25 mouse cellular contexts compared by ENCODE assay signal in the genomic region with DNA sequence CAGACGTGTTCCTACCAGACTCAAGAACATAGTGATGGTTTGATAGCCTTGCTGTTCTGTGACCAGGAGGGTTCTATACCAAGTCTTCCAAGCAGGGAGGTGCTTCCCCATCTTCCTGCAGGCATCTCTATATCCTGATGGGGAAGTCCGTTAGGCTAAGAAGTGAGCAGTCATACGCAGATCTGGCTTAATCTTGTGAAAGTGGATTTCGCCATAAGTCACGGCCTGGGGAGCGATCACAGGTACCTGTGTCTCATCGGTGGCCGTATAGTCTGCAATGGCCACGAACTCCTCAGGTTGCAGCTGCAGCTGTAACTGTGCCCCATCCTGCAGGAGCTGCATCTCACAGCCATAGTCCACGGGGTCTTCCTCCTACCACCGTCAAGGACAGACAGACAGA. TPM values are rescaled to one million over a fixed set of nuclear protein-coding genes. Genes with fewer than 3 reads are reported as not detected.
A peak's percentile ranks its signal among the peaks of the same experiment; 100 is the strongest.
DNase-seq lines count a peak whose midpoint lies in the region; ATAC-seq lines count a peak whose summit lies in the region.
"Had no signal": no experiment of that assay in that cellular context is flagged by ENCODE, and none has a peak within 500 bp of the region (broad histone marks: within the 10 kb centered on the region; RNA-seq: fewer than 3 reads in every experiment).

No protein-coding gene starts in this region.

- no peak overlapping the region for H3K27ac ChIP-seq in forebrain, embryonic 11.5 days (ENCODE audit: low read depth, low read length)
- no peak overlapping the region for H3K27ac ChIP-seq in forebrain, embryonic 15.5 days (replicated peaks)
- peak overlapping the region; percentile 54; the same call in 1 of the 2 replicates for H3K27ac ChIP-seq in brown adipose tissue, adult 24 weeks (replicated peaks; ENCODE audit: low read depth, low read length)
- H3K27ac ChIP-seq: embryonic facial prominence, embryonic 10.5 days; embryonic facial prominence, embryonic 12.5 days; forebrain, embryonic 10.5 days; forebrain, embryonic 13.5 days had no signal

- H3K36me3 ChIP-seq in forebrain, embryonic 11.5 days (ENCODE audit: control insufficient read depth, insufficient read depth, low read length): no peaks in the 10 kb centered on the region; the same call in 1 of the 2 replicates
- H3K36me3 ChIP-seq in forebrain, embryonic 15.5 days: peaks cover 53% of the 10 kb centered on the region
- H3K36me3 ChIP-seq: G1E had no signal

- H3K4me2 ChIP-seq in forebrain, embryonic 11.5 days (ENCODE audit: low read depth, low read length, severe bottlenecking): no peak overlapping the region
- no peak overlapping the region for H3K4me2 ChIP-seq in forebrain, embryonic 15.5 days (replicated peaks)
- H3K4me2 ChIP-seq: embryonic facial prominence, embryonic 12.5 days; forebrain, embryonic 13.5 days had no signal

- no peaks in the 10 kb centered on the region for H3K9me3 ChIP-seq in forebrain, embryonic 11.5 days (ENCODE audit: control insufficient read depth, low read length)
- no peaks in the 10 kb centered on the region for H3K9me3 ChIP-seq in forebrain, embryonic 15.5 days
- H3K9me3 ChIP-seq: embryonic facial prominence, embryonic 10.5 days; embryonic facial prominence, embryonic 12.5 days; forebrain, embryonic 10.5 days; forebrain, embryonic 13.5 days; G1E had no signal

- no peak overlapping the region for H3K4me3 ChIP-seq in forebrain, embryonic 11.5 days (ENCODE audit: low read depth, low read length)
- H3K4me3 ChIP-seq in forebrain, embryonic 15.5 days: no peak overlapping the region
- H3K4me3 ChIP-seq in brown adipose tissue, adult 24 weeks (ENCODE audit: insufficient read depth, low read depth, low read length): no peak overlapping the region
- H3K4me3 ChIP-seq: embryonic facial prominence, embryonic 10.5 days; embryonic facial prominence, embryonic 12.5 days; forebrain, embryonic 10.5 days; forebrain, embryonic 13.5 days had no signal

- 94% methylated on average over 11 of the region's 11 CpGs for WGBS in forebrain, embryonic 11.5 days
- 94% methylated on average over 11 of the region's 11 CpGs for WGBS in forebrain, embryonic 15.5 days

- DNase-seq in forebrain, embryonic 11.5 days (ENCODE audit: low spot score): peak; percentile 33
- DNase-seq in cerebellum, adult 9-10 months: no peak
- DNase-seq: adrenal gland, adult 8-10 months; adrenal gland, postnatal 14 days; adrenal gland, postnatal 36 days; B cell, adult 2 months; cerebellum, adult 11 months; cerebellum, adult 18-20 months; cerebellum, adult 8-10 months; cerebellum, postnatal 10 days; cerebellum, postnatal 25 days had no signal

- H3K4me1 ChIP-seq in forebrain, embryonic 11.5 days (replicated peaks; ENCODE audit: control insufficient read depth, insufficient read depth, low read length): no peaks in the 10 kb centered on the region
- no peaks in the 10 kb centered on the region for H3K4me1 ChIP-seq in forebrain, embryonic 15.5 days
- 0 out of 2 replicates have a peak, but pooled peaks cover 4% of the 10 kb centered on the region for H3K4me1 ChIP-seq in brown adipose tissue, adult 24 weeks (ENCODE audit: control insufficient read depth, insufficient read depth, insufficient read length, low read length)
- H3K4me1 ChIP-seq: embryonic facial prominence, embryonic 10.5 days; embryonic facial prominence, embryonic 12.5 days; forebrain, embryonic 10.5 days; forebrain, embryonic 13.5 days had no signal

- no peak for ATAC-seq in forebrain, embryonic 11.5 days (replicated peaks; ENCODE audit: low FRiP score)
- ATAC-seq in forebrain, embryonic 15.5 days (replicated peaks): no peak
- ATAC-seq in megakaryocyte, adult 5-6 weeks (ENCODE audit: poor library complexity, severe bottlenecking): 0 out of 2 replicates have a peak, but pooled peaks have one; percentile 27
- no peak for ATAC-seq in erythroid progenitor cell, adult 5-6 weeks (replicated peaks; ENCODE audit: low FRiP score, poor library complexity, severe bottlenecking)
- ATAC-seq: activated CD4-positive, CD25-positive, alpha-beta regulatory T cell, adult 4 months; CD4-positive, CD25-positive, alpha-beta regulatory T cell, adult 4 months; forebrain, embryonic 13.5 days; forebrain, embryonic 16.5 days; Patski had no signal

- H3K27me3 ChIP-seq in forebrain, embryonic 11.5 days (ENCODE audit: control insufficient read depth, insufficient read depth, low read length): no peaks in the 10 kb centered on the region
- no peaks in the 10 kb centered on the region for H3K27me3 ChIP-seq in forebrain, embryonic 15.5 days
- H3K27me3 ChIP-seq: CH12.LX; embryonic facial prominence, embryonic 12.5 days; forebrain, embryonic 13.5 days; Patski had no signal

- H3K9ac ChIP-seq in forebrain, embryonic 11.5 days (ENCODE audit: low read length): no peak overlapping the region
- H3K9ac ChIP-seq in forebrain, embryonic 15.5 days (replicated peaks): no peak overlapping the region
- H3K9ac ChIP-seq: embryonic facial prominence, embryonic 12.5 days; forebrain, embryonic 13.5 days had no signal

RNA-seq across cellular contexts. Expression of gene Prmt2, which starts 11.7 kb away (rescaled TPM):
- 83.9 and 99.6 TPM in 2 replicates for polyA plus RNA-seq in forebrain, embryonic 11.5 days (2014; fragmentation: Nextera tagmentation; extraction: Ambion mirVana)
- 250 and 269 TPM in 2 replicates for polyA plus RNA-seq in forebrain, embryonic 15.5 days (2015; fragmentation: Nextera tagmentation; extraction: Ambion mirVana)
- 11.6 and 14.1 TPM in 2 replicates for polyA plus RNA-seq in brown adipose tissue, adult 24 weeks (2012; ENCODE audit: insufficient read depth, insufficient read length, missing spikeins)
- 1.7 and 2.3 TPM in 2 replicates for total RNA-seq in megakaryocyte, adult 5-6 weeks (2015)
- total RNA-seq in megakaryocyte, adult 5-6 weeks (2017): 1.3 and 2.0 TPM in 2 replicates
- total RNA-seq in erythroid progenitor cell, adult 5-6 weeks (2015; ENCODE audit: low replicate concordance): 2.2 TPM in 1 of 2 replicates, not detected in the other
- 0.77 TPM in 1 of 2 replicates, not detected in the other for total RNA-seq in erythroid progenitor cell, adult 5-6 weeks (2017; ENCODE audit: low replicate concordance)

RNA-seq across cellular contexts. Expression of gene S100b, which starts 27.7 kb away (rescaled TPM):
- 0.12 TPM in 1 of 2 replicates, not detected in the other for polyA plus RNA-seq in forebrain, embryonic 11.5 days (2014; fragmentation: Nextera tagmentation; extraction: Ambion mirVana)
- 0.93 and 1.0 TPM in 2 replicates for polyA plus RNA-seq in forebrain, embryonic 15.5 days (2015; fragmentation: Nextera tagmentation; extraction: Ambion mirVana)
- polyA plus RNA-seq in brown adipose tissue, adult 24 weeks (2012; ENCODE audit: insufficient read depth, insufficient read length, missing spikeins): 263 and 317 TPM in 2 replicates
- 0.14 and 0.47 TPM in 2 replicates for total RNA-seq in megakaryocyte, adult 5-6 weeks (2015)
- 0.11 TPM in 1 of 2 replicates, not detected in the other for total RNA-seq in megakaryocyte, adult 5-6 weeks (2017)
- total RNA-seq in erythroid progenitor cell, adult 5-6 weeks (2015; ENCODE audit: low replicate concordance): not detected in 2 replicates
- not detected in 2 replicates for total RNA-seq in erythroid progenitor cell, adult 5-6 weeks (2017; ENCODE audit: low replicate concordance)
- total RNA-seq: CH12.LX, G1E had no signal
- polyA plus RNA-seq: activated CD4-positive, CD25-positive, alpha-beta regulatory T cell, adult 4 months; CD4-positive, CD25-positive, alpha-beta regulatory T cell, adult 4 months; embryonic facial prominence, embryonic 10.5 days; forebrain, embryonic 10.5 days; forebrain, embryonic 13.5 days; G1E had no signal

Comparison
In these comparisons a context has a peak if more than half of its experiments do, and no peak if none do; other contexts are left out.
1. RNA of gene S100b, which starts 27.7 kb away (polyA plus RNA-seq): 263 to 317 TPM in brown adipose tissue, adult 24 weeks; 0.93 to 1.0 TPM in forebrain, embryonic 15.5 days and 0.12 TPM in forebrain, embryonic 11.5 days; every median in the first group is over 100 times any median in the second.